Mouse (Mus musculus) heart, embryonic 13.5 days (tissue): ENCODE measurements at regions not wholly inside any gene's neighbourhood (a gene's known extent, or its start where the extent isn't known, plus 50 kb on each side); places are given as distances from the start of the nearest gene placed in this dataset.

Experiments used
- ATAC-seq: fragments of 200-750 bp; cut with Nextera tagmentation; 2 replicates; pipeline ENCODE4 v1.8.0; 2017; ENCODE audit warnings: moderate TSS enrichment; ENCODE audit not compliant: insufficient number of reproducible peaks, low FRiP score, low TSS enrichment; ENCODE audit errors: extremely low read depth
- H3K27ac ChIP-seq: fragments of 300-500 bp; sonication (generic); replicated peaks from 2 replicates; pipeline ENCODE4 v1.5.1; 2015; ENCODE audit warnings: moderate library complexity, mild to moderate bottlenecking, inconsistent platforms
- H3K27me3 ChIP-seq: fragments of 300-500 bp; sonication (generic); replicated peaks from 2 replicates; pipeline ENCODE4 v1.6.1; 2015; ENCODE audit warnings: mild to moderate bottlenecking, inconsistent platforms
- H3K36me3 ChIP-seq: fragments of 300-500 bp; sonication (generic); 2 replicates; pipeline ENCODE4 v1.6.1; 2015; ENCODE audit warnings: mild to moderate bottlenecking, inconsistent platforms
- H3K4me1 ChIP-seq: fragments of 300-500 bp; sonication (generic); 2 replicates; pipeline ENCODE4 v1.6.1; 2015; ENCODE audit warnings: inconsistent platforms
- H3K4me2 ChIP-seq: fragments of 300-500 bp; sonication (generic); 2 replicates; pipeline ENCODE4 v1.6.1; 2015; ENCODE audit warnings: inconsistent platforms, mild to moderate bottlenecking, moderate library complexity
- H3K4me3 ChIP-seq: fragments of 300-500 bp; sonication (generic); 2 replicates; pipeline ENCODE4 v1.5.1; 2015; ENCODE audit warnings: moderate library complexity, mild to moderate bottlenecking, inconsistent platforms
- H3K9ac ChIP-seq: fragments of 300-500 bp; sonication (generic); 2 replicates; pipeline ENCODE4 v1.6.1; 2015; ENCODE audit warnings: inconsistent platforms, mild to moderate bottlenecking, moderate library complexity
- H3K9me3 ChIP-seq: fragments of 300-500 bp; sonication (generic); 2 replicates; pipeline ENCODE4 v1.6.1; 2016; ENCODE audit warnings: inconsistent platforms
- WGBS: fragments of 180-500 bp; shearing (Covaris S2); methylation state at CpG from one replicate; pipeline ENCODE4 v1.1.7; 2015; ENCODE audit warnings: mixed read lengths; 5-methylcytosine and 5-hydroxymethylcytosine counted together

DNA sequence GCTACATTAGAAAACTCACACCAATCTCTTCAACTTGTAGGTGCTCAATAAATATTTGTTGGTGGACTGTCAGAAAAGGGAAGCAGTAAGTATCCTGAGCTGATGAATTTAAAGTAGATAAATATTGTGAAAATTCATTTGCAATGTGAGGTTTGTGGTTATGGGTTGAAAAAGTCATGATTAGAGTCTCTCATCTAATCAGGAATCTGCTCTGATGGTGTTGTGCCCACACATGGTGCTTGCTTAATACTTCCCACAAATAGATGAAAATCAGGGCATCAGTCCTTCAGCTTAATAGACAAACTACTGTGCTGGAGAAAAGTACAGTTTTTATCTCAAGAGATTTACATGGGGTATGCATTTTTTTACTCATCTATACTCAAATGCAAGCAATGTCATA lies 59.9 kb downstream of the S1pr1 start:
- ATAC-seq, result no peak
- Histone ChIP-seq H3K4me3 (no peak overlapping the region), H3K4me1 (peaks cover 9% of the 10 kb centered on the region), H3K27ac (no peak overlapping the region), H3K27me3 (no peaks in the 10 kb centered on the region), H3K9me3 (no peaks in the 10 kb centered on the region), H3K9ac (no peak overlapping the region), H3K36me3 (no peaks in the 10 kb centered on the region), H3K4me2 (no peak overlapping the region)

DNA sequence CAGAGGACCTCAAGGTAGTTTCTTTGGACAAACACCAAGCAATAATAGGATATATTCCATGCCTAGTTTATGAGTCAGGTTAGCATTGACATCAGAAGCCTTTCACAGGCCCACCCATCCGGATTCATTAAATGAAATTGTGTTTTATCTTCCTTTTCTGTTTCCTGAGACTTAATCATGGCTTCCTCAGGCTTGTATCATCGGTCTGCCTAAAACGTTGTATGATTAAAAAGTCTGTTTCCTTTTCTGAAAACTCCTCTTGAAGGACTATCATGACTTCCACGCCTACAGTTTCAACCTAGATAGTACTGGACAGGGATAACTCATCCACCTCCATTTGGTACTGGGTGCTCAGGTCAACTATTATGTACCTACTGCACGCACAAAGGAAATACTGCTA lies 62.6 kb downstream of the S1pr1 start:
- no peak for ATAC-seq
- no peak overlapping the region for H3K4me3 ChIP-seq
- H3K9ac ChIP-seq, result no peak overlapping the region
- 69% methylated on average over 5 of the region's 5 CpGs for WGBS
- H3K27me3 ChIP-seq, result no peaks in the 10 kb centered on the region
- peaks cover 1% of the 10 kb centered on the region for H3K4me1 ChIP-seq
- H3K27ac ChIP-seq, result no peak overlapping the region
- H3K36me3 ChIP-seq, result no peaks in the 10 kb centered on the region
- H3K9me3 ChIP-seq, result no peaks in the 10 kb centered on the region
- no peak overlapping the region for H3K4me2 ChIP-seq

DNA sequence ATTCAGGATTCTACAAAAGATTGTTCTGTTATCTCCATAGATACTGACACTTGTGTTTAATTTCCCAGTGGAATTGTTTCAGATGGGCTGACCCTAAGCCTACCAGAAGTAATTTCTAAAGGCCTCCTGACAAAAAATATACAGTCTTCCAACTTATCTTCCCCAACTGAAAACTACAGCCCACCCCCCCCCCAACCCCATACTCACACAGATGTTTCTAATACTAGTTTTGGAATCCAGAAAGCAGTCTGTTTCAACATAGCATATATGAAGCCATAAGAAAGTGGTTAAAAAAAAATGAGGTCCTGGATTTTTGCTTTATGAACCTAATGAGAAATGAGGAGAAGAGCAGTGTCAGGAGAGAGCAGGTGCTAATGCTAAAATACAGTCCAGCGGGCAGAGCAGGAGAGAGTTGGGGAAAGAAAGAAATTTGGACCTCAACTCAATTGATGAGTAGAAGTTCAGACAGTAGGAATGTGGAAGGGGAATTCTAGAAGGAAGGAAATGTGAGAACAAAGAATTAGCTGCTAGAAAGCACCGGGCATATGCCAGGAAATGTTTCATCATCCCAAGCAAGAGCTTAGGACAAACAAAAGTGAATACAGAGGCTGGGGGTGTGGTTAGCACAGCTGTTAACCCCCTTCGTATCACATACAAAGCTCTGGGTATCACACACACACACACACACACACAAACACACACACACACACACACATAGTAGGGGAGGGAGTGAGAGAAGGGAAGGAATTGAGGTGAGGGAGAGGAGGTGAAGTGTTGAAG lies 65.3 kb downstream of the S1pr1 start:
- Histone ChIP-seq H3K27ac (no peak overlapping the region), H3K36me3 (no peaks in the 10 kb centered on the region), H3K4me1 (peaks cover 24% of the 10 kb centered on the region), H3K9me3 (no peaks in the 10 kb centered on the region), H3K27me3 (no peaks in the 10 kb centered on the region), H3K4me3 (no peak overlapping the region), H3K9ac (no peak overlapping the region), H3K4me2 (no peak overlapping the region)
- no peak for ATAC-seq
- whole genome bisulfite sequencing, result 46% methylated on average over 3 of the region's 3 CpGs

DNA sequence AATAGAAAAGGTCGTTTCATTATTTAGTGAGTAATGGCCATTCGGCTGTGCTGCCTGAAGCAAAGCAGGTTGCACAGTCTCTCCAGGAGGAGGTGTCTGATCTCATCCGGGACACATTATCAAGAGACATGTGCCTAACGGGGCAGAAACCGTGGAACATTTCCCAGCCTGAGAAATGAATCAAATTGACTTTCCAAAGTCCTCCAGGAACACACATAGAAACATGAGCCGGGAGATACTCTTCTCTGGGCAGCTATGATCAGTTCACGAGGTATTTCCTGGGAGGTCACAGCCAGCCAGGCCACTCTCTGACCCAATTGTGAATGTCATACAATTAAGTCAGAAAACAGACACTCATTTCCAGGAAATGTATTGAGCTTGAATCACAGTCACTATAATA lies 67.9 kb downstream of the S1pr1 start:
- no peak for ATAC-seq
- Histone ChIP-seq H3K9me3 (no peaks in the 10 kb centered on the region), H3K27ac (peak overlapping the region; percentile 45), H3K4me1 (peaks cover 45% of the 10 kb centered on the region), H3K9ac (no peak overlapping the region), H3K4me3 (no peak overlapping the region), H3K27me3 (no peaks in the 10 kb centered on the region), H3K36me3 (no peaks in the 10 kb centered on the region), H3K4me2 (no peak overlapping the region)
- 49% methylated on average over 7 of the region's 7 CpGs for WGBS

DNA sequence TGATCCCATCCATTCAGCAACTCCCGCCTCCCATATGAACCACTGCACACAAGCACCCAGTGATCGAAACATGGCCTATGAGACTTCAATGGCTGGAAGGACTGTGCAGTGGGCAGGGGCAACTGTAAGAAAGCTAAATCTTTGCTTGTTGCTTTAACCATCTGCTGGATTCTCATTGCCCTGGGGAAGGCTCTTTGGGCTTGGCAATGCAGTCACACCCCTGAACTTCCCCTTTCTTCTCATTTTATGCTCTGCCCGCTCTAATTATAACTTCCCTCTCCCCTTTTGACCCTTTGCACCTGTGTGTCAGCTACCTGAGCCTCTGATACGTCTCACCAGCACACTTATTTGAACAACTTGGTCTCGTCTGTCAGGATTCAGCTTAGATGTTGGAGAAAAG lies 70.6 kb downstream of the S1pr1 start:
- H3K4me2 ChIP-seq, result no peak overlapping the region
- H3K4me3 ChIP-seq, result no peak overlapping the region
- 0 out of 2 replicates have a peak overlapping the region, but pooled peaks have one; percentile 8 for H3K27ac ChIP-seq
- H3K27me3 ChIP-seq, result no peaks in the 10 kb centered on the region
- WGBS, result 80% methylated on average over 5 of the region's 5 CpGs
- H3K9me3 ChIP-seq, result no peaks in the 10 kb centered on the region
- no peaks in the 10 kb centered on the region for H3K36me3 ChIP-seq
- peaks cover 59% of the 10 kb centered on the region for H3K4me1 ChIP-seq
- no peak overlapping the region for H3K9ac ChIP-seq
- ATAC-seq, result no peak

DNA sequence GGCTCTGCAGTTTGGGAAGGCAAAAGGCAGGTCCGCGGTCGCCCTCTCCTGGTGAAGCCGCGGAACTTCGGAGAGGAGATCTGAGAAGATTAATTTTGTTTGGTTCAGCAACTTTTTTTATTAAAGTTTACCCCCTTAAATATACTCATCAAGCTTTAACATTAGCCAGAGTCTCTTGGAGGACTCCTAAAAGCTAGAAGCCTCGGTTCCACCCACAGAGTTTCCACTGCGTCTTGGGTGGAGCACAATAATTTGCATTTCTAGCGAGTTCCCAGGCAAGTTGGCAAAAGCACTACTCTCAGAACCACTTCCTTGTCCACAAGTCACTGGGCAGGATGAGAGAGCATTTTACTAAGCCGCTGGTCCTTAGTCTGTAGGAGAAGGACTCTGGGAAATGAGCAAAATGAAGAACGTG lies 72.0 kb downstream of the S1pr1 start:
- Histone ChIP-seq H3K27ac (peak overlapping the region; percentile 94), H3K9ac (peak overlapping the region; percentile 80), H3K4me3 (peak overlapping the region; percentile 53), H3K9me3 (no peaks in the 10 kb centered on the region), H3K36me3 (no peaks in the 10 kb centered on the region), H3K27me3 (no peaks in the 10 kb centered on the region), H3K4me2 (peak overlapping the region; percentile 73), H3K4me1 (peaks cover 67% of the 10 kb centered on the region)
- ATAC-seq, result no peak
- WGBS, result 4% methylated on average over 11 of the region's 11 CpGs

DNA sequence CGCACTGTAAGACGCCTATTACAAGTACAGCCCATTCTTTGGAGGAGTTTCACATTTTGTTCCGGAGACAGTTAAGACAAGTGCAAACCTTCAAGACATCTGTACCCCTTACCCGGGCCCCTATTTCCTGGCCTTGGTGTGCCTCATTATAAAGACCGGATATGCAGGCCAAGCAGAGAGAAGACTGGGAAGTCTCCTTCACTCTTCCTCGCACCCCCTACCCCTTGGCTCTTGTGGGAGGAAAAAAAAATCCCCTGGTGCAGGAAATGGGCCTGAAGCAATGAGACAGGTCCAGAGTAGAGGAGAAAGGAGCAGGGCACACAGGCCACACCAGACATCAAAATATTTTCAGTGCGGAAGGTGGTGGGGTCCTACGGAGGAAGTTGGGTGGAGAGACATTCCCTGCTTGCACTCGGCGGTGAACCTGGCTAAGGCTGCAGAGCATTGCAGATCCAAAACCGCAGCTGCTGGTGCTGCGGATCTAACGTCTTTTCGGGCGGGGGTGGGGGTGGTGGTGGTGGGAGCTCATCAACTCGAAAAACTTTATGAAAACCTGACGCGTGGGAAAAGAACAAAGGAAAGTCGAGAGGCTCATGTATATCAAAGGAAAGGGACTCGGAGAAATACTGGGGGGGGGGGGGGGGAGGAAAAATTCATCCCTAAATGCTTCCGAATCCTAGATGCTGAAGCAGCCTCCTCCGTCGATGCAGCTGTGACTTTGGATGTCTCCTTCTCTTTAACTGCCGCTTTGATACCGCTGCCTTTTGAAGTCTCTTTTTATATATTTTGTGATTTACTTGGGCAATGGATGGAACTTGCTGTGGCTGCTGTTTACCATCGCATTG lies 72.6 kb downstream of the S1pr1 start:
- ATAC-seq, result no peak
- Histone ChIP-seq H3K9me3 (no peaks in the 10 kb centered on the region), H3K27me3 (no peaks in the 10 kb centered on the region), H3K4me2 (peak overlapping the region; percentile 73), H3K4me3 (peak overlapping the region; percentile 53), H3K36me3 (no peaks in the 10 kb centered on the region), H3K4me1 (peaks cover 68% of the 10 kb centered on the region), H3K27ac (peak overlapping the region; percentile 94), H3K9ac (peak overlapping the region; percentile 80)
- 3% methylated on average over 26 of the region's 26 CpGs for WGBS

DNA sequence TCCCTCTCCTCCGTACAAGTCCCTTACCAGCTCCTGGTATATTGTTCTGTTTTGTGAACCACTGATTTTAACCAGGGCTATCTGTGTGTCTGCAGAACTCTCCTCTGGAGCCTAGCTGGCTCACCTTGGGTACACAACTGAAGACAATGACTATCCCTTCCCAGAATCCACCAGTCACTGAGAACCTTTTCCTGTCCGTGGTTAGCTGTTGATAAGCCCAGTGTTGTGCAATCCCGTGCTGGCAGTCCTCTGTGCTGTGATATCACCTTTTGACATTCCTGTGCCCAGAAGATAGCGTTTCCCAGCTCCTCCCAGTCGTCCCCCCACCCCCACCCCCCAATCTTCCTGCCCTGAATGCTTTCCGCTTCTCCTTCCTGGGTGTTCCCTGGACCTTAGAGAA lies 73.5 kb downstream of the S1pr1 start:
- Histone ChIP-seq H3K9ac (peak overlapping the region; percentile 80; the same call in 1 of the 2 replicates), H3K36me3 (no peaks in the 10 kb centered on the region), H3K4me2 (peak overlapping the region; percentile 73), H3K4me1 (peaks cover 68% of the 10 kb centered on the region), H3K4me3 (peak overlapping the region; percentile 53), H3K27ac (peak overlapping the region; percentile 94), H3K9me3 (no peaks in the 10 kb centered on the region), H3K27me3 (no peaks in the 10 kb centered on the region)
- peak; percentile 78 for ATAC-seq
- WGBS, result 8% methylated on average over 6 of the region's 6 CpGs

DNA sequence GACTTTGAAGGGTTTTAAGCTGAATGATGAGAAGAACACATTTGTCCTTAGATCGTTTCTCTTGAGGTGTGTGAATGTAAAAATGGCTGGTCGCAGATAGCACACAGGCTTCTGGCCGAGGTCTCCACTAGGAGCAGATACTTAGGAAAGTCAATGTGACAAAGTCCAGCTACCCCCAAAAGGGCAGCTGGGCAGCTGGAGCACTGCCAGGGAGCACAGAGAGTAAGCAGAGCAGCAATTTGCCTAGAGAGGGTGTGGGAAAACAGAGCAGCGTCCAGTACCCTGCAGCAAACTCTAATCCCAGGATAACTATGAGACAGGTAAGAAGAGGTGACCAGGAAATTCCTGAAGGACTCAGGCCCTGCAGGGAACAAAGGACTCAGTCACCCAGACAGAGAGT lies 79.4 kb downstream of the S1pr1 start:
- no peak overlapping the region for H3K4me3 ChIP-seq
- H3K9ac ChIP-seq, result no peak overlapping the region
- no peaks in the 10 kb centered on the region for H3K27me3 ChIP-seq
- H3K9me3 ChIP-seq, result no peaks in the 10 kb centered on the region
- peak overlapping the region; percentile 80 for H3K27ac ChIP-seq
- no peak; the same call in 1 of the 2 replicates for ATAC-seq
- 35% methylated on average over 4 of the region's 4 CpGs for WGBS
- H3K4me1 ChIP-seq, result peaks cover 38% of the 10 kb centered on the region
- H3K36me3 ChIP-seq, result no peaks in the 10 kb centered on the region
- H3K4me2 ChIP-seq, result no peak overlapping the region

DNA sequence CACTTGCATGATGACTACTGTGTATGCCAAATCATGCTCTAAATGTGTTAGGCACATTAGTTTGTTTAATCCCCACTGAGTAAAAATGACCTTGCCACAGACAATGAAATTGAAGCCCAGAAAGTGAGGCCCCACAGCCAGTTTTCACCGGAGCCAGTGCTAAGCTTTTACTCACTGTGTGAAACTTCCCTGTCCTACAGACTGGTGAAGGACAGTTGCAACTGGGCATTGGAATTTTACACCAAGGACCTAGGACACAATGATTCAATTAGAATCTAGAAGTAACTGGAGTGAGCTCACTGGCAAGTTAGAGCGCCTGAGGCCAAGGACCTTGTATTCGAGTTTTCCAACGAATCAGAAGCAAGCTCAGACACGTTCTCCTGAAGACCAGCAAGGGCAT lies 79.8 kb downstream of the S1pr1 start:
- Histone ChIP-seq H3K9me3 (no peaks in the 10 kb centered on the region), H3K36me3 (no peaks in the 10 kb centered on the region), H3K27ac (peak overlapping the region; percentile 80), H3K27me3 (no peaks in the 10 kb centered on the region), H3K4me3 (no peak overlapping the region), H3K4me1 (peaks cover 38% of the 10 kb centered on the region), H3K4me2 (no peak overlapping the region), H3K9ac (no peak overlapping the region)
- no peak for ATAC-seq
- WGBS, result 74% methylated on average over 5 of the region's 5 CpGs

DNA sequence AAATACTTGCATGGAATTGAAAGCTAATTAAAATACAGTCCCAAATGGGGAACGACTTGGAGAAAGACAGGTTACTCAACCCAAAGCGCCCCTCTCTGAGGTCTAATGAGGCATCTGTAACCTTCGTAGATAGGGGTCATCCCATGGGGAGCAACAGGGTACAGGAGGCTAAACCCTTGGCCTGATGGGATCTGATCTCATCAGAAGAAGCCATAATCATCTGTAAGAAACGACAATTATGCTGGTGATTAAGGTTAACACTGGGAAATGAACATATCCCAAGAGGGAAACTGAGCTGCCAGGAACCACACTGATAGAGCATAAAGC lies 82.5 kb downstream of the S1pr1 start:
- H3K9ac ChIP-seq, result no peak overlapping the region
- ATAC-seq, result no peak
- WGBS, result 69% methylated on average over 4 of the region's 4 CpGs
- no peaks in the 10 kb centered on the region for H3K27me3 ChIP-seq
- H3K4me1 ChIP-seq, result peaks cover 34% of the 10 kb centered on the region
- no peak overlapping the region for H3K4me3 ChIP-seq
- H3K9me3 ChIP-seq, result no peaks in the 10 kb centered on the region
- no peak overlapping the region for H3K27ac ChIP-seq
- no peaks in the 10 kb centered on the region for H3K36me3 ChIP-seq
- no peak overlapping the region for H3K4me2 ChIP-seq
